Mouse (Mus musculus): ENCODE data around the gene Prpsap1. TPM values are rescaled to one million over a fixed set of nuclear protein-coding genes. Genes with fewer than 3 reads are reported as not detected.
A peak's percentile ranks its signal among the peaks of the same experiment; 100 is the strongest.
"Not testable (repeated sequence)": the region's sequence is repeated elsewhere in the genome, so short reads cannot be mapped to it uniquely, and the experiment has no call there.

The Prpsap1 gene
- total RNA-seq, 2 experiments from 2014 or later: 85.1 to 87.6 TPM

GRCm38 (mm10) chr11:116492507-116492906, 1.5 kb downstream of the Prpsap1 start:
- intact Hi-C loops (cut with DNase I): loop anchor here (10.0 kb wide), 2 partner anchors 132 to 322 kb away; partner anchors contain the start of gene Rhbdf2
- DNase-seq (ENCODE audit: extremely low spot score in 1 of 2, low spot score in 2 of 2): not testable (repeated sequence)

GRCm38 (mm10) chr11:116491338-116491737, 2.7 kb downstream of the Prpsap1 start:
- intact Hi-C loops (cut with DNase I): loop anchor here (10.0 kb wide), 2 partner anchors 133 to 323 kb away; partner anchors contain the start of gene Rhbdf2
- DNase-seq (ENCODE audit: extremely low spot score in 1 of 2, low spot score in 2 of 2): no peak

- peak; percentile 77 to 94 for DNase-seq (ENCODE audit: extremely low spot score in 1 of 2, low spot score in 2 of 2)
- intact Hi-C loops (cut with DNase I): loop anchor here (10.0 kb wide), 2 partner anchors 134 to 324 kb away; partner anchors contain the start of gene Rhbdf2
Observed at GRCm38 (mm10) chr11:116490232-116491107, 3.5 kb downstream of the Prpsap1 start.

DNA sequence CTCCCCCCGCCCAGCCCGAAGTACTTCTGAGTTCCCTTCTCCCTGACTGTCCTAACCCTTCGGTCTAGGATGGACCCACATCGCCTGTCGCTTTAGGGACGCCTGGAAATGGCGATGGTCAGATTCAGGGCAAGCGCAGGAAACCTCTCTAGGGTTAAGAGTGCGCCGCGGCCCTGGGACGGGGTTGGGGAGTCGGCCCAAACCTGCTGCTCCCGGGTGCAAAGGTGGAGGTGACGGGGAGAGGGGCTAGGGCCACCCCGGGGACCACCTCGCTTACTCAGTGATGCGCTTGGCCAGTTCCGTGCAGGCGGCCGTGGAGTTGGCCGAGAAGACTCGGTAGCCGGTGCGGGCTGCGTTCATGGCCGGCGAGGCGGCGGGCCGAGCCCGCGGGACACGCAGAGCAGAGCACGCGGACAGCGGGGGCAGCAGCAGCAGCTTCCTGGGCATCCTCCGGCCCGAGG, 4.2 kb downstream of the Prpsap1 start:
- DNase-seq (ENCODE audit: extremely low spot score in 1 of 2, low spot score in 2 of 2): no peak
- intact Hi-C loops (cut with DNase I): loop anchor here (10.0 kb wide), 2 partner anchors 135 to 325 kb away; partner anchors contain the start of gene Rhbdf2

DNA sequence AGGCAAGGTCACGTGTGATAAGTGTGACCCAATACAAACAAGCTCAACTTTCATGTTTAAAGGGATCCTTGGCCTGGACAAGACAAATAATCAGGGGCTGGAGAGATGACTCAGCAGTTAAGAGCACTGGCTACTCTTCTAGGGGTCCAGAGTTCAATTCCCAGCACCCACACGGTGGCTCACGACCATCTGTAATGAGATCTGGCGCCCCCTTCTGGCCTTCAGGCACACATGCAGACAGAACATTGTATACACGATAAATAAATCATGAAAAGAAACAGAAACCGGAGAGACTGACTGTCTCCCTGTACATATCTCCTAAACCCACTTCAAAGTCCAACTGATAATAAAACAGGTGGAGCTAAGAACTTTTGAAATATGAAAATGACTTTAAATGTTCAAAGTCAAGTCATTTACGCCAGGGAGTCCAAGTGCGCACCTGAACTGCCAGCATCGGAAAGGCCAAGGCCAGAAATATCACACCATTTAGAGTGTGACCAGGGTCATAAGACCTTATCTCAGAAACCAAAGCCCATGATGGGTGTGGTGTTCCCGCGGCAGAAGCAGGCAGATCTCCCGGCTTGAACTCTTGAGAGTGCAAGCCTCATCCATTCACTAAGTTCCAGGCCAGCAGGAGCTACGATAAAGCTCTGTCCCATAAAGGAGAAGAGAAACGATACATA, 5.2 kb downstream of the Prpsap1 start:
- intact Hi-C loops (cut with DNase I): no loop called here

GRCm38 (mm10) chr11:116488207-116488606, 5.8 kb downstream of the Prpsap1 start:
- intact Hi-C loops (cut with DNase I): no loop called here
- DNase-seq (ENCODE audit: extremely low spot score in 1 of 2, low spot score in 2 of 2): no peak

More for the DNA sequence above, 5.2 kb downstream of the Prpsap1 start:
- DNase-seq (ENCODE audit: extremely low spot score in 1 of 2, low spot score in 2 of 2): no peak

GRCm38 (mm10) chr11:116484261-116484660, 9.7 kb downstream of the Prpsap1 start:
- intact Hi-C loops (cut with DNase I): no loop called here

DNA sequence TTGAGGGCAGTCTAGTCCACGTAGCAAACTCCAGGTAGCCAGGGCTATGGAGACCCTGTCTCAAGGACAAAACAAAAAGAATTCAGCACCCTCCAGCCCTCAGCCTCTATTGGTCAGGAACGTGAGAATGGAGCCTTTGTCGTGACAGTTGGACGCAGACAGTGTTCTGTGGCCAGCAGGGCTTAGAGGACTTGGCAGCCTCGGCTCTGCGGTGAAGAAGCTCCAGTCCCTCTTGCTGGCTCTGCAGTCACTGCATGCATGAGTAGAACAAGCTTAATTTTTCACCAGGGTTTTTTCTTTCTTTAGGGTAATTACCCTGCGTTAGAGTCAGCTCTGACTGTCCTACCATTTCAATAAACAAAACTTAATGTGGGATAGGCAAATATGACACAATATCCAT, 12.2 kb downstream of the Prpsap1 start:
- intact Hi-C loops (cut with DNase I): no loop called here
- DNase-seq (ENCODE audit: extremely low spot score in 1 of 2, low spot score in 2 of 2): no peak

More at GRCm38 (mm10) chr11:116484261-116484660, 9.7 kb downstream of the Prpsap1 start:
- no peak for DNase-seq (ENCODE audit: extremely low spot score in 1 of 2, low spot score in 2 of 2)

DNA sequence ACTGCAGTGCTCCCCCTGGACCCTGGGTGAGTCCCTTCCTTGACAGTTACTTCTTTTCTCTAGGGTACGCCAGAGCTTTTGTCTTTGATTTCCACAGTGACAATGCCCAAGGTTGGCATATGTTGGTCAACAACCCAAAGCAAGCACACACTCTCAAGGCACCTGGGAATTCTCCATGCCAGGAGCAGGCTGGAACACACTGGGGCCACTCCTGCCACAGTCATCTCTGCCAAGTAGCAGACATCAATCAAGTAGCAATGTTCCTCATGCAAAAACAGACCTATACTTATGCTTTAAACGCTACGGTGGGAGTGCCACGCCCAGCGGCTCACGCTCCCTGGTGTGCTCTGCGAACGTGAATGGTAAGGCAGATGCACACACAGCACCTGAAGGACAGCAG, 13.0 kb downstream of the Prpsap1 start:
- intact Hi-C loops (cut with DNase I): no loop called here
- DNase-seq (ENCODE audit: extremely low spot score in 1 of 2, low spot score in 2 of 2): no peak

GRCm38 (mm10) chr11:116479832-116480231, 14.2 kb downstream of the Prpsap1 start:
- DNase-seq (ENCODE audit: extremely low spot score in 1 of 2, low spot score in 2 of 2): no peak
- intact Hi-C loops (cut with DNase I): no loop called here

- no peak for DNase-seq (ENCODE audit: extremely low spot score in 1 of 2, low spot score in 2 of 2)
- intact Hi-C loops (cut with DNase I): no loop called here
Observed at GRCm38 (mm10) chr11:116478978-116479377, 15.0 kb downstream of the Prpsap1 start.

DNA sequence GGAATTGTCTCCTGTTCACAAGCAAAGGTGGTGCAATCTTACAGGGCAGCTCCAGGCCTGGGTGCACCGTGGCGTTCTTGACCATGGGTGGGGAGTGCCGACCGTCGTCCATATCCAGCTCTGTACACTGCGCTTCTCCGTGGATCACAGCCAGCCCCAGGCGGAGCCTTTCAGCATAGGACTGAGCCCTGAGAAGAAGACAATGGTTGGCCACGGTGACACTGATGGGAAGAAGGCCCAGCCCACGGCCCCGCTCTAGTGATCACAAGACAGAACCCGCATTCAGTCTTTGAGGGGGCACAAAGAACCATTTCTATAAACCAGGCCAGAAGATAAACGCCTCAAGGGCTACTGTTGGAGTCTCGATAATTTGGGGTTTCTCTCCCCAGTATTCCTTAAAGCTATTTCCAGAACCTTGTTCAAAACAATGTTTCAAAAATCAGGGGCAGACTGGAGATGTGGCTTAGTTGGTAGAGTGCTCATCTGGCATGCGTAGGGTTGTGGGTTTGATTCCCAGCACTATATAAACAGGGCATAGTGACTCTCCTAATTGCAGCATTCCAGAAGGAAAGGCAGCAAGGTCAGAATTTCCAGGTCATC, 16.7 kb downstream of the Prpsap1 start:
- intact Hi-C loops (cut with DNase I): no loop called here
- no peak for DNase-seq (ENCODE audit: extremely low spot score in 1 of 2, low spot score in 2 of 2)

- no peak for DNase-seq (ENCODE audit: extremely low spot score in 1 of 2, low spot score in 2 of 2)
- intact Hi-C loops (cut with DNase I): no loop called here
Observed at GRCm38 (mm10) chr11:116476696-116477095, 17.3 kb downstream of the Prpsap1 start.

DNA sequence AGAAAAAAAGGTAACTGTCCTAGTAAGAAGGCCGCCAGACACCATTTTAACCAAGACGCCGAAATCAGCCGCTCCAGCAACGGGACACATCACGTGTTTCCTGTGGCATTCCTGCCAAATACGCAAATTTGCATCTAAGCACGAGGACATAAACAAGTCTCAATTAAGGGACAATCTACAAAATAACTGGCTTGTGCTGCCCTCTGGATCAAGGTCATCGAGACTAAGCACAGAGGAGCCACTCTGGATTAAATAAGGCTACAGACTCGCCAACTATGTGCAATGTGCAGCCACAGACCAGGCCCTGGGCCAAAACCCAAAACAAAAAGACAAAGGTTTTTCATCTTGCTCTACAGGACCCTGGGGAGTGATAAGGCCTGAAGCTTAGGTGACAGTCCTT, 18.0 kb downstream of the Prpsap1 start:
- no peak for DNase-seq (ENCODE audit: extremely low spot score in 1 of 2, low spot score in 2 of 2)
- intact Hi-C loops (cut with DNase I): no loop called here

GRCm38 (mm10) chr11:116472275-116472674, 21.7 kb downstream of the Prpsap1 start:
- no peak for DNase-seq (ENCODE audit: extremely low spot score in 1 of 2, low spot score in 2 of 2)

DNA sequence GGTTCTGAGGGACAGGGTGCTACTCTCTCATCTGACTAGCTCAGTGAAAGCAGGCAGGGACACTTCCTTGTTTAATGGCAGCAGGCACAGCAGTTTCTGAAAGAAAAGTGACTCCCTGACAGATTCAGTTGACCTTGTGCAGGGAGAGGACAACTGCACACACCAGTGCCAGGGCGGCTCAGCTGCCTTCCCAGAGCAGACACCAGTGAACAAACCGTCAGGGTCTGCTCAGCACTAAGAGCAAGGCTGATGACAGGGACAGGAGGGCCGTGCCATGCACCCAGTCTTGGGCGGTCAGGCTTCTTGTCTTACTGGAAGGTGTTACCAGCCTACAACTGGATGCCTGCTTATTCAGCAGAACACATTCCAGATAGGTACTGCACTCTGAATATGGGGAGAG, 23.1 kb downstream of the Prpsap1 start:
- intact Hi-C loops (cut with DNase I): no loop called here
- DNase-seq (ENCODE audit: extremely low spot score in 1 of 2, low spot score in 2 of 2): no peak

More at GRCm38 (mm10) chr11:116472275-116472674, 21.7 kb downstream of the Prpsap1 start:
- intact Hi-C loops (cut with DNase I): no loop called here

- DNase-seq (ENCODE audit: extremely low spot score in 1 of 2, low spot score in 2 of 2): no peak
- intact Hi-C loops (cut with DNase I): no loop called here
Observed at GRCm38 (mm10) chr11:116470249-116470648, 23.8 kb downstream of the Prpsap1 start.

GRCm38 (mm10) chr11:116468338-116468737, 25.7 kb downstream of the Prpsap1 start:
- DNase-seq (ENCODE audit: extremely low spot score in 1 of 2, low spot score in 2 of 2); intact Hi-C loops (cut with DNase I): not testable (repeated sequence)

DNA sequence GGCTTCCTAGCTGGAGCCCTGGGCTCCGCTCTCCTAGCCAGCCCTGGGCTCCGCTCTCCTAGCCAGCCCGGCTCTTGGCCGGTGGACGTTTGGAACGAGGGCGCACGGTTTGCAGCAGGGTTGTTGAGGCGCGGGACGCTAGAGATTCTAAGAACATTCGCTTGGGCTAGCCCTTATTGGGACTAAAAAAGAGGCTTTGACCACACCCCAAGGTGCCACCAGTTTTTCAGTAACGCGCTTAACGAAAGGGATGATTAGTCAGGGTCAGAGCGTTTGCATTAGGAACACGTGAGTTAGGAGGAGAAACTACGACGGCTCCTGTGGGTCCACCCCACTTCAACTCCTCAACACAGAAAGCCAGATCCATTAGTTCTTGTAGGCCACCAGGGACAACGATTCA, 27.9 kb downstream of the Prpsap1 start, which contains the start of gene Qrich2:
Qrich2 (minus strand) TSS at position 101 of the 400 bp plus-strand sequence.
- DNase-seq (ENCODE audit: extremely low spot score in 1 of 2, low spot score in 2 of 2): no peak
- intact Hi-C loops (cut with DNase I): no loop called here
